Mouse (Mus musculus) embryonic facial prominence, embryonic 12.5 days (tissue): Measurements from ENCODE around the gene Aifm3. TPM values are rescaled to one million over a fixed set of nuclear protein-coding genes. Genes with fewer than 3 reads are reported as not detected.
A peak's percentile ranks its signal among the peaks of the same experiment; 100 is the strongest.
"Not testable (repeated sequence)": the region's sequence is repeated elsewhere in the genome, so short reads cannot be mapped to it uniquely, and the experiment has no call there.

ENCODE experiments used
- ATAC-seq: fragments of 200-750 bp; cut with Nextera tagmentation; 2 replicates; pipeline ENCODE4 v1.8.0; 2017; ENCODE audit not compliant: insufficient number of reproducible peaks, insufficient read depth, low FRiP score, low TSS enrichment
- H3K27ac ChIP-seq: fragments of 300-500 bp; sonication (generic); 2 replicates; pipeline ENCODE4 v1.5.1; 2016; ENCODE audit warnings: mild to moderate bottlenecking
- H3K27me3 ChIP-seq: fragments of 300-500 bp; sonication (generic); 2 replicates; pipeline ENCODE4 v1.6.1; 2016; ENCODE audit warnings: mild to moderate bottlenecking, moderate library complexity
- H3K36me3 ChIP-seq: fragments of 300-500 bp; sonication (generic); 2 replicates; pipeline ENCODE4 v1.6.1; 2016; ENCODE audit warnings: mild to moderate bottlenecking
- H3K4me1 ChIP-seq: fragments of 300-500 bp; sonication (generic); 2 replicates; pipeline ENCODE4 v1.6.1; 2016
- H3K4me2 ChIP-seq: fragments of 300-500 bp; sonication (generic); replicated peaks from 2 replicates; pipeline ENCODE4 v1.6.1; 2016; ENCODE audit warnings: mild to moderate bottlenecking, moderate library complexity
- H3K4me3 ChIP-seq: fragments of 300-500 bp; sonication (generic); 2 replicates; pipeline ENCODE4 v1.5.1; 2016; ENCODE audit warnings: mild to moderate bottlenecking
- H3K9ac ChIP-seq: fragments of 300-500 bp; sonication (generic); 2 replicates; pipeline ENCODE4 v1.6.1; 2016; ENCODE audit warnings: mild to moderate bottlenecking, moderate library complexity
- H3K9me3 ChIP-seq: fragments of 300-500 bp; sonication (generic); 2 replicates; pipeline ENCODE4 v1.6.1; 2016; ENCODE audit warnings: mild to moderate bottlenecking, moderate library complexity
- WGBS: fragments of 180-500 bp; shearing (Covaris S2); methylation state at CpG from one replicate; pipeline ENCODE4 v1.1.7; 2016; 5-methylcytosine and 5-hydroxymethylcytosine counted together
- polyA plus RNA-seq: library from polyadenylated mRNA; unstranded; fragments of >200 nt; fragmentation: Nextera tagmentation; extraction: Ambion mirVana; gene quantifications from 2 replicates; pipeline ENCODE4 v1.2.1, GENCODE M21; 2016

Gene Aifm3
- polyA plus RNA-seq, 1 experiment from 2014 or later: 1.5 TPM

DNA sequence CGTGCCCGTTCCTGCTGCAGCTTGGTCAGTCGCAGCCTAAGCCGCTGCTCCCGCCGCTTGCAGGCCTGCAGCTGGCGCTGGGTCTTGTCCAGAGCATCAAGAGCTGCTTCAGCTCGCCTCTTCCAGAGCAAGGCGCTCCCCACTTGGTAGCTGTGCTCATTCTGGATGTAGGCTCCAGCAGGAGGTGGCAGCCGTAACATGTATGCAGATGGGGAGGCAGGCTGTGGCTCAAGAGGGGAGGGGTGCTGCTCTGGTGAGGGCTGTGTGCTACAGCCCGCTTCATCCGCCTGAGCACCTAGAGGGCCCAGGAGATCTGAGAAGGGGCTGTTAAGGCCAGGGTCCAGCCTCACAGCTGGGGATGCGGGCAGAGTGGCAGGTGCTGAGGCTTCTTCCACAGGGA, 38.9 kb downstream of the Aifm3 start:
- Histone ChIP-seq H3K9me3 (no peaks in the 10 kb centered on the region), H3K4me3 (no peak overlapping the region), H3K36me3 (peaks cover 55% of the 10 kb centered on the region), H3K9ac (no peak overlapping the region), H3K27me3 (no peaks in the 10 kb centered on the region), H3K4me1 (peaks cover 18% of the 10 kb centered on the region), H3K4me2 (no peak overlapping the region), H3K27ac (no peak overlapping the region)
- 90% methylated on average over 13 of the region's 13 CpGs for WGBS
- ATAC-seq: no peak

- peak overlapping the region; percentile 68 for H3K4me3 ChIP-seq
- WGBS: 17% methylated on average over 17 of the region's 17 CpGs
- peaks cover 40% of the 10 kb centered on the region for H3K36me3 ChIP-seq
- H3K27ac ChIP-seq: peak overlapping the region; percentile 96
- ATAC-seq: no peak
- H3K4me2 ChIP-seq: peak overlapping the region; percentile 88
- H3K9me3 ChIP-seq: no peaks in the 10 kb centered on the region
- H3K27me3 ChIP-seq: no peaks in the 10 kb centered on the region
- peaks cover 18% of the 10 kb centered on the region for H3K4me1 ChIP-seq
- H3K9ac ChIP-seq: peak overlapping the region; percentile 84
Measured at GRCm38 (mm10) chr16:17529981-17530586, 40.7 kb downstream of the Aifm3 start.

DNA sequence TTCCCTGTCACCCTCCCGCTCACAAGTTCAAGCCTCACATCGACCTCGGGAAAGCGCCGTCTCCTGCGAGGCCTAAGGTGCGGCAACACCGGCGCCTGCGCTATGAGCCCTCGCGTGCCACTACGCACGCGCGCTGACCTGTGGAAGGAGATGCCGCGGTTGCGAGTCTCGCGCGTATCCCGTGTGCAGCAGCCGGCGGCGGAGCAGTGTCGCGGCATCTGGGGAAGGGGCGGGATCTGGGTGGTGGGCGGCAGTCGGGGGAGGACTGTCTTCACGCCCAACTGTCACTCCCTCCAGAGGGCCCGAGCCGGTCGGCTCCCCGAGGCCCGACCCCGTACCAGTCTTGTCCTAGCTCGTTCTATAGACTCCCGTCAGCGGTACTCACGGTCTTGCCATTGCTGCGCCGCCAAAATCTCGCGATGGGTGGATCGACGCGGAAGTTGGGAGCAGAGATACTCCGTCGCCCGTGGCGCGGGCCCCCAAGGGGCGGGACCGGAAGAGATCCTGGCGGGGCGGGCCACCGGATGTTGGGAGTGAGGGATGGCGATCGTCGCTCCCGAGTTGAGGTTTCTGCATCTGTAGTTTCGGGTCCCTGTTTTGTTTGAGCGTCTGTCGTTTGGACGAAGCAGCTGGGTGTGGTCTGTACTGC, 41.4 kb downstream of the Aifm3 start, which contains the start of gene Thap7:
Gene Thap7 (minus strand): TSS at position 497 of the 649 bp plus-strand sequence.
- Histone ChIP-seq H3K4me1 (peaks cover 18% of the 10 kb centered on the region), H3K4me2 (peak within 1 kb of the TSS; percentile 88), H3K27ac (peak within 1 kb of the TSS; percentile 96), H3K9ac (peak within 1 kb of the TSS; percentile 84), H3K36me3 (peaks cover 33% of the 10 kb centered on the region), H3K4me3 (peak within 1 kb of the TSS; percentile 68), H3K9me3 (no peaks in the 10 kb centered on the region), H3K27me3 (no peaks in the 10 kb centered on the region)
- under 1% methylated on average over 67 of the region's 67 CpGs for WGBS
- ATAC-seq: peak; percentile 95

GRCm38 (mm10) chr16:17532271-17532670, 42.9 kb downstream of the Aifm3 start:
- Histone ChIP-seq H3K4me2 (no peak overlapping the region), H3K27ac (no peak overlapping the region), H3K4me3 (no peak overlapping the region), H3K36me3 (peaks cover 18% of the 10 kb centered on the region), H3K4me1 (peaks cover 18% of the 10 kb centered on the region), H3K9me3 (no peaks in the 10 kb centered on the region), H3K27me3 (no peaks in the 10 kb centered on the region), H3K9ac (no peak overlapping the region)
- WGBS: 74% methylated on average over 4 of the region's 4 CpGs
- no peak for ATAC-seq

DNA sequence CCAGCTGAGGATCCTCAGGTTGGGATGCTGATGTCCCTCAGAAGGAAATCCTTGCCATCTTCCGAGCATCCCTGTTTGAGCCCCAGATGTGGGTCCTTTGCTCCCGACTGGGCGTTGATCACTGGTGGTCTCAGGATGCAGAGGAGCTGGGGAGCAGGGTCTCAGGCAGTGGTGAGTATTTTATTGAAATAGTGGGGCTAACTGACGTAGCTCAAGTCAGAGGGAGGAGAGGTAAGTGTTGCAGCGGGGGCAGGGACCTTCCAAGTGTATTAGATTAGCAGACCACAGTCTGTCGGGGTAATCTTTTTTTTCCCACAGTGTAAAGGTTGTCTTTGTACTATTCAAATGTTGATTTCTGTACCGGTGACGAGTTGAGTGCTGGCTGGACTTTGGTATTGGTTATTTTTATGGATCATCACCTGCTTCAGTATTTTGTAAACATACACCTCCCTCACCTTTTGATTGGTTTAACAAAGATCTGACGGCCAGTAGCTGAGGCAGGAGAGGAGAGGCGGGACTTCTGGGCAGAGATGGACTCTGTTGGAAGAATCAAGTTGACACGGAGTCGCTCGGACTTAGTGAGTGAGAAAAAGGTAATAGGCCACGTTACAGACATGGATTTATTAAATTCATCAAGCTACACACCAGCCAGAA, 43.4 kb downstream of the Aifm3 start:
- Histone ChIP-seq H3K4me3 (no peak overlapping the region), H3K4me2 (no peak overlapping the region), H3K27ac (no peak overlapping the region), H3K9ac (no peak overlapping the region), H3K9me3 (no peaks in the 10 kb centered on the region), H3K4me1 (peaks cover 18% of the 10 kb centered on the region), H3K36me3 (peaks cover 13% of the 10 kb centered on the region), H3K27me3 (no peaks in the 10 kb centered on the region)
- WGBS: 70% methylated on average over 14 of the region's 14 CpGs
- no peak for ATAC-seq

DNA sequence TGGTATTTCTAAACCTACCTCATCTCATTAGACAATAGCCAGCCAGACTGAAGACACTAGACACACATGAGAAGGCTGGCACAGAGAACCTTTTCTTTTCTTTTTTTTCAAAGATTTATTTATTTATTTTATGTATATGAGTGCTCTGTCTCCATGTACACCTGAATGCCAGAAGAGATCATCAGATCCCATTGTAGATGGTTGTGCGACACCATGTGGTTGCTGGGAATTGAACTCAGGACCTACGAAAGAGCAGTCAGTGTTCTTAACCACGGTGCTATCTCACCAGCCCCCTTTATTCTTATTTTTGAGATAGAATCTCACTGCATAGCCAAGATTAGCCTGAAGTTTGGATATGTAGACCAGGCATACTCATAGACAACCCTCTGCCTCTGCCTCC, 47.2 kb downstream of the Aifm3 start:
- no peaks in the 10 kb centered on the region for H3K9me3 ChIP-seq
- no peak overlapping the region for H3K4me3 ChIP-seq
- 0 out of 2 replicates have a peak, but pooled peaks cover 3% of the 10 kb centered on the region for H3K27me3 ChIP-seq
- no peak for ATAC-seq
- 85% methylated on average over 3 of the region's 3 CpGs for whole genome bisulfite sequencing
- H3K4me2 ChIP-seq: no peak overlapping the region
- H3K27ac ChIP-seq: no peak overlapping the region
- H3K4me1 ChIP-seq: 0 out of 2 replicates have a peak, but pooled peaks cover 4% of the 10 kb centered on the region
- H3K36me3 ChIP-seq: no peaks in the 10 kb centered on the region
- H3K9ac ChIP-seq: no peak overlapping the region

DNA sequence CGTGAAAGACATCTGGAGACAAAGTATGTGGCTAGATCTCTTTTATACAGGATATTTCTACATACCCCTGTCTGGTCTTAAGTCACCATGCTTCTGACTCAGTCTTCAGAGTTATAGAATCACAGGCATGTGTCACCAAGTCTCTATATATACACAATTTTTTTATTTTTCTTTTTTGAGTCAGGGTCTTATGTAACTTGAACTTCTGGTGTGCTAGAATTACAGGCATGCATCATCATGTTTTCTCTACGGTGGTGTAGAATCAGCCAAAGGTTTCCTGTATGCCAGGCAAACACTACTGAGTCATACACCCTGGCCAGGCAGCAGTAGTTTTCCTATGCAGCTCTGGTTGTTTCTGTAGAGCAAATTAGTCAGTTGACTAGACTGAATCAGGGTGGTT, 53.2 kb downstream of the Aifm3 start:
- no peak for ATAC-seq
- H3K36me3 ChIP-seq: no peaks in the 10 kb centered on the region
- 82% methylated on average over 2 of the region's 2 CpGs for WGBS
- 0 out of 2 replicates have a peak, but pooled peaks cover 3% of the 10 kb centered on the region for H3K27me3 ChIP-seq
- no peak overlapping the region for H3K4me2 ChIP-seq
- H3K9me3 ChIP-seq: no peaks in the 10 kb centered on the region
- H3K4me3 ChIP-seq: no peak overlapping the region
- H3K4me1 ChIP-seq: no peaks in the 10 kb centered on the region
- no peak overlapping the region for H3K27ac ChIP-seq
- H3K9ac ChIP-seq: no peak overlapping the region

DNA sequence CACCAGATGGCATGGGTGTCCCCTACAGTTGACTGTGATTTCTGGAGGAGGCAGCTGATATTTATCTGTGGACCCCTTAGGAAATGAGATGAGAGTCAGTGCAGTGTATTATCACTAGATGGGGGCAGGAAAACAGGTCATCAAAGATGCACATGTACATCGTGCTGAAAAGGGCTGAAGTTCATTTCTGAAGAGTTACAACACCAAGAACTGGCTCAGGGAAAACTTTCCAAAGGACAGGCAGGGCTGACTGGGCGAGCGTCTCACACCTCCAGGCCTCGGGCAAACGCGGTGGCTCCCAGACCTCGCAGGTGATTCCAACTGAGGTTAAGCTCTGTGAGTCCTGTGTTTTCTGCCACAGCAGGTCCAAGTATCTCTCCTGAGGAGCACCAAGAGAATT, 63.4 kb downstream of the Aifm3 start:
- no peaks in the 10 kb centered on the region for H3K27me3 ChIP-seq
- no peak for ATAC-seq

GRCm38 (mm10) chr16:17553910-17554685, 64.7 kb downstream of the Aifm3 start:
- H3K27ac ChIP-seq: peak overlapping the region; percentile 71
- H3K27me3 ChIP-seq: no peaks in the 10 kb centered on the region
- WGBS: 11% methylated on average over 18 of the region's 18 CpGs
- peak; percentile 90 for ATAC-seq
- peak overlapping the region; percentile 6; the same call in 1 of the 2 replicates for H3K4me3 ChIP-seq
- peak overlapping the region; percentile 40 for H3K4me2 ChIP-seq
- H3K4me1 ChIP-seq: peaks cover 28% of the 10 kb centered on the region
- H3K9ac ChIP-seq: no peak overlapping the region
- no peaks in the 10 kb centered on the region for H3K36me3 ChIP-seq
- H3K9me3 ChIP-seq: no peaks in the 10 kb centered on the region

More for the DNA sequence above, 63.4 kb downstream of the Aifm3 start:
- H3K9me3 ChIP-seq: no peaks in the 10 kb centered on the region
- H3K4me3 ChIP-seq: no peak overlapping the region
- 80% methylated on average over 7 of the region's 7 CpGs for WGBS
- H3K27ac ChIP-seq: no peak overlapping the region
- peaks cover 17% of the 10 kb centered on the region for H3K4me1 ChIP-seq
- no peaks in the 10 kb centered on the region for H3K36me3 ChIP-seq
- H3K9ac ChIP-seq: no peak overlapping the region
- H3K4me2 ChIP-seq: no peak overlapping the region

- peak overlapping the region; percentile 71; the same call in 1 of the 2 replicates for H3K27ac ChIP-seq
- not testable (repeated sequence) for H3K9ac ChIP-seq, ATAC-seq, H3K36me3 ChIP-seq, H3K9me3 ChIP-seq, H3K27me3 ChIP-seq, H3K4me3 ChIP-seq
- peak overlapping the region; percentile 40 for H3K4me2 ChIP-seq
- peaks cover 30% of the 10 kb centered on the region for H3K4me1 ChIP-seq
- 19% methylated on average over 4 of the region's 4 CpGs for WGBS
Measured at GRCm38 (mm10) chr16:17554702-17555101, 65.3 kb downstream of the Aifm3 start.

GRCm38 (mm10) chr16:17556180-17556579, 66.8 kb downstream of the Aifm3 start:
- H3K27ac ChIP-seq: no peak overlapping the region
- H3K4me3 ChIP-seq: no peak overlapping the region
- H3K9me3 ChIP-seq: no peaks in the 10 kb centered on the region
- no peak for ATAC-seq
- peaks cover 11% of the 10 kb centered on the region for H3K27me3 ChIP-seq
- 79% methylated on average over 4 of the region's 4 CpGs for WGBS
- H3K36me3 ChIP-seq: no peaks in the 10 kb centered on the region
- H3K9ac ChIP-seq: no peak overlapping the region
- no peak overlapping the region for H3K4me2 ChIP-seq
- H3K4me1 ChIP-seq: peaks cover 37% of the 10 kb centered on the region
